Mouse (Mus musculus) limb, embryonic 11.5 days (tissue): ENCODE results near the gene Rnf220. TPM values are rescaled to one million over a fixed set of nuclear protein-coding genes. Genes with fewer than 3 reads are reported as not detected.

Experiments used
- ATAC-seq: fragments of 200-750 bp; cut with Nextera tagmentation; 2 replicates; pipeline ENCODE4 v1.8.0; 2017; ENCODE audit warnings: low read depth; ENCODE audit not compliant: insufficient number of reproducible peaks, low FRiP score, low TSS enrichment
- DNase-seq: peaks from one replicate; pipeline ENCODE4 v3.0.0-alpha.2; 2015; ENCODE audit warnings: low spot score
- H3K27ac ChIP-seq: fragments of 300-500 bp; sonication (generic); replicated peaks from 2 replicates; pipeline ENCODE4 v1.5.1; 2014; ENCODE audit warnings: low read depth, mild to moderate bottlenecking, low read length
- H3K27me3 ChIP-seq: fragments of 300-500 bp; sonication (generic); 2 replicates; pipeline ENCODE4 v1.6.1; 2014; ENCODE audit warnings: mild to moderate bottlenecking, low read length, mixed read lengths; ENCODE audit not compliant: control insufficient read depth, insufficient read depth
- H3K36me3 ChIP-seq: fragments of 300-500 bp; sonication (generic); 2 replicates; pipeline ENCODE4 v1.6.1; 2014; ENCODE audit warnings: mild to moderate bottlenecking, low read length, moderate library complexity, mixed read lengths; ENCODE audit not compliant: control insufficient read depth, insufficient read depth
- H3K4me1 ChIP-seq: fragments of 300-500 bp; sonication (generic); 2 replicates; pipeline ENCODE4 v1.6.1; 2014; ENCODE audit warnings: low read length, mixed read lengths; ENCODE audit not compliant: control insufficient read depth, insufficient read depth
- H3K4me2 ChIP-seq: fragments of 300-500 bp; sonication (generic); 2 replicates; pipeline ENCODE4 v1.6.1; 2014; ENCODE audit warnings: low read depth, mild to moderate bottlenecking, moderate library complexity; ENCODE audit not compliant: severe bottlenecking
- H3K4me3 ChIP-seq: fragments of 300-500 bp; sonication (generic); 2 replicates; pipeline ENCODE4 v1.5.1; 2014; ENCODE audit warnings: low read depth, low read length
- H3K9ac ChIP-seq: fragments of 300-500 bp; sonication (generic); 2 replicates; pipeline ENCODE4 v1.6.1; 2014; ENCODE audit warnings: mild to moderate bottlenecking, low read length
- H3K9me3 ChIP-seq: fragments of 300-500 bp; sonication (generic); 2 replicates; pipeline ENCODE4 v1.6.1; 2016; ENCODE audit warnings: low read length; ENCODE audit not compliant: control insufficient read depth
- WGBS: fragments of 180-500 bp; shearing (Covaris S2); extraction: QIAGEN DNeasy Blood & Tissue Kit; methylation state at CpG from one replicate; pipeline ENCODE4 v1.1.7; 2014; 5-methylcytosine and 5-hydroxymethylcytosine counted together
- polyA plus RNA-seq: library from polyadenylated mRNA; unstranded; fragments of >200 nt; fragmentation: Nextera tagmentation; extraction: Ambion mirVana; gene quantifications from 2 replicates; pipeline ENCODE4 v1.2.1, GENCODE M21; 2014

Rnf220 gene
- polyA plus RNA-seq, 1 experiment from 2014 or later = 69.8 TPM

- no peak overlapping the region for H3K4me3 ChIP-seq
- WGBS = 51% methylated on average over 10 of the region's 10 CpGs
- no peak overlapping the region for H3K9ac ChIP-seq
- ATAC-seq = no peak
- no peak overlapping the region for H3K27ac ChIP-seq
- no peaks in the 10 kb centered on the region for H3K9me3 ChIP-seq
- no peaks in the 10 kb centered on the region for H3K4me1 ChIP-seq
- no peak overlapping the region for H3K4me2 ChIP-seq
- H3K27me3 ChIP-seq = no peaks in the 10 kb centered on the region
- no peaks in the 10 kb centered on the region for H3K36me3 ChIP-seq
- DNase-seq = no peak
Measured at GRCm38 (mm10) chr4:117230331-117230730, 266.5 kb downstream of the Rnf220 start.

- H3K27ac ChIP-seq = no peak overlapping the region
- no peak for ATAC-seq
- no peaks in the 10 kb centered on the region for H3K36me3 ChIP-seq
- WGBS = 63% methylated on average over 15 of the region's 15 CpGs
- H3K4me3 ChIP-seq = no peak overlapping the region
- H3K4me1 ChIP-seq = no peaks in the 10 kb centered on the region
- no peak overlapping the region for H3K4me2 ChIP-seq
- DNase-seq = no peak
- no peak overlapping the region for H3K9ac ChIP-seq
- no peaks in the 10 kb centered on the region for H3K27me3 ChIP-seq
- H3K9me3 ChIP-seq = no peaks in the 10 kb centered on the region
Measured at GRCm38 (mm10) chr4:117229590-117229989, 267.3 kb downstream of the Rnf220 start.

- H3K4me2 ChIP-seq = no peak overlapping the region
- no peaks in the 10 kb centered on the region for H3K9me3 ChIP-seq
- DNase-seq (no peak), ATAC-seq (no peak)
- no peaks in the 10 kb centered on the region for H3K4me1 ChIP-seq
- no peak overlapping the region for H3K4me3 ChIP-seq
- H3K27ac ChIP-seq = no peak overlapping the region
- no peak overlapping the region for H3K9ac ChIP-seq
- no peaks in the 10 kb centered on the region for H3K36me3 ChIP-seq
- no peaks in the 10 kb centered on the region for H3K27me3 ChIP-seq
Measured at GRCm38 (mm10) chr4:117225250-117225649, 271.6 kb downstream of the Rnf220 start.

GRCm38 (mm10) chr4:117224122-117224521 is 272.7 kb downstream of the Rnf220 start:
- Histone ChIP-seq H3K27me3 (no peaks in the 10 kb centered on the region), H3K9me3 (no peaks in the 10 kb centered on the region), H3K4me2 (no peak overlapping the region), H3K36me3 (no peaks in the 10 kb centered on the region), H3K4me1 (no peaks in the 10 kb centered on the region), H3K9ac (0 out of 2 replicates have a peak overlapping the region, but pooled peaks have one; percentile 4), H3K4me3 (no peak overlapping the region), H3K27ac (no peak overlapping the region)
- ATAC-seq (no peak), DNase-seq (no peak)
- 85% methylated on average over 8 of the region's 8 CpGs for WGBS

GRCm38 (mm10) chr4:117223001-117223400 is 273.9 kb downstream of the Rnf220 start:
- DNase-seq (no peak), ATAC-seq (no peak)
- Histone ChIP-seq H3K27ac (no peak overlapping the region), H3K9ac (no peak overlapping the region), H3K4me3 (no peak overlapping the region), H3K27me3 (no peaks in the 10 kb centered on the region), H3K36me3 (no peaks in the 10 kb centered on the region), H3K4me1 (no peaks in the 10 kb centered on the region), H3K4me2 (no peak overlapping the region), H3K9me3 (no peaks in the 10 kb centered on the region)
- 23% methylated on average over 5 of the region's 5 CpGs for WGBS

GRCm38 (mm10) chr4:117221836-117222235 is 275.0 kb downstream of the Rnf220 start:
- Histone ChIP-seq H3K36me3 (no peaks in the 10 kb centered on the region), H3K27me3 (no peaks in the 10 kb centered on the region), H3K9ac (no peak overlapping the region), H3K27ac (no peak overlapping the region), H3K4me3 (no peak overlapping the region), H3K4me1 (no peaks in the 10 kb centered on the region), H3K4me2 (no peak overlapping the region), H3K9me3 (no peaks in the 10 kb centered on the region)
- no peak for ATAC-seq
- WGBS = 84% methylated on average over 9 of the region's 9 CpGs
- DNase-seq = no peak

Other genes starting within 250 kb of the Rnf220 start
- 9.7 and 11.6 TPM in 2 replicates for gene Tmem53, start 245.1 kb downstream of the Rnf220 start, polyA plus RNA-seq
- gene Armh1, start 244.9 kb downstream of the Rnf220 start, polyA plus RNA-seq = 0.12 TPM in 1 of 2 replicates, not detected in the other
- 140 and 151 TPM in 2 replicates for gene Eri3, start 53.3 kb upstream of the Rnf220 start, polyA plus RNA-seq
- 90.5 and 93.2 TPM in 2 replicates for gene Dmap1, start 185.2 kb upstream of the Rnf220 start, polyA plus RNA-seq
- not detected in 2 replicates for gene Gm12845, start 227.4 kb upstream of the Rnf220 start, polyA plus RNA-seq